Mouse (Mus musculus): ENCODE data around the gene Fyb.

DNA sequence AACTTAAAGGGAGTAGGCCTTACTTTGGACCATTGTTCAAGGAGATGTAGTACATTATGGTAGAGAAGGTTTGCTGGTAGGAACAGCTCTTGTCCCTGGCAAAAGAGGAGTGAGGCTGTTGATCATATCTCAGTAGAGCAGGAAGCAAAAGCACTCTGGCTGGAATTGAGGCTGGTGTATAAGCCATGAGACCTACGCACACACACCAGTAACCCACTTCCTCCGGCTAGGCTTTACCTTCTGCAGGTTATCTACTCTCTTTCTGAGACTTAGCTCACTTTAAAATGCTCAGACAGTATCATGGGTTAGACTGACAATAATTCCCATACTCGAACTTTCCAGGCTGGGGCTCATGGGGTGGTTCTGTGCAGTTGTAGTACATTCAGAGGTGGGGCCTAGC is 2.7 kb downstream of the Fyb start:
- TF ChIP-seq CTCF (IDR thresholded peaks at IDR 0.05; ENCODE audit: low read depth, low read length) (no peak), POLR2A (IDR thresholded peaks at IDR 0.05; ENCODE audit: insufficient read depth, low read length) (no peak), EP300 (IDR thresholded peaks at IDR 0.05; ENCODE audit: insufficient read depth, low read depth, low read length) (no peak)

Data from ES-Bruce4 (cell line).